Mouse (Mus musculus): ENCODE measurements around the gene Tfdp1. TPM values are rescaled to one million over a fixed set of nuclear protein-coding genes. Genes with fewer than 3 reads are reported as not detected.

Tfdp1 gene
- total RNA-seq (2012; rRNA removed) (214 and 256 TPM in 2 replicates), polyA plus RNA-seq (2012; ENCODE audit: insufficient read depth in 1 of 2, insufficient read length in 2 of 2, low read depth in 1 of 2, low replicate concordance in 2 of 2, missing spikeins in 1 of 2) (100 to 1,000 TPM; 143 to 331 TPM)

- DNase-seq (ENCODE audit: low read depth, low spot score), result peak; percentile 94
- Histone ChIP-seq H3K4me1 (ENCODE audit: control insufficient read depth in 1 of 2, insufficient read depth in 2 of 2, low read length in 2 of 2) (peaks cover 6 to 42% of the 10 kb centered on the region in 2 experiments), H3K27ac (ENCODE audit: control insufficient read depth, low read depth, low read length) (peak within 1 kb of the TSS; percentile 76), H3K9ac (ENCODE audit: control insufficient read depth, low read depth, low read length, poor library complexity, severe bottlenecking) (peak within 1 kb of the TSS; percentile 96), H3K4me3 (ENCODE audit: control insufficient read depth in 1 of 2, insufficient read depth in 1 of 2, low read depth in 2 of 2, low read length in 2 of 2) (peak within 1 kb of the TSS; percentile 80 to 93), H3K36me3 (ENCODE audit: control insufficient read depth in 1 of 2, insufficient read depth in 2 of 2, low read length in 2 of 2) (peaks cover 9 to 43% of the 10 kb centered on the region in 2 experiments), H3K9me3 (replicated peaks; ENCODE audit: insufficient read depth, low read length) (no peaks in the 10 kb centered on the region), H3K27me3 (ENCODE audit: control insufficient read depth in 1 of 2, insufficient read depth in 2 of 2, low read length in 2 of 2) (no peaks in the 10 kb centered on the region), H3K79me2 (ENCODE audit: control insufficient read depth, insufficient read depth, low read length, poor library complexity) (peaks cover 45% of the 10 kb centered on the region)
- TF ChIP-seq USF1 (IDR thresholded peaks at IDR 0.05; ENCODE audit: low read depth, low read length), result peak; percentile 79
- peak; percentile 56 for TF ChIP-seq NELFE (IDR thresholded peaks at IDR 0.05; ENCODE audit: low read depth, low read length)
- TF ChIP-seq POLR2A (IDR thresholded peaks at IDR 0.05; ENCODE audit: control insufficient read depth in 1 of 2, insufficient read depth in 1 of 2, low read depth in 1 of 2, low read length in 2 of 2, poor library complexity in 1 of 2), result peak; percentile 79 to 83; a peak in 3 of 4 replicates
- TF ChIP-seq HCFC1 (IDR thresholded peaks at IDR 0.05; ENCODE audit: low read depth, low read length), result peak; percentile 48; the same call in 1 of the 2 replicates
- no peak for TF ChIP-seq MYB (IDR thresholded peaks at IDR 0.05; ENCODE audit: low read depth, low read length)
- TF ChIP-seq MXI1 (IDR thresholded peaks at IDR 0.05; ENCODE audit: low read depth, low read length), result peak; percentile 95
- no peak for TF ChIP-seq ELF1 (IDR thresholded peaks at IDR 0.05; ENCODE audit: low read depth, low read length)
- TF ChIP-seq POLR2AphosphoS2 (IDR thresholded peaks at IDR 0.05; ENCODE audit: low read length), result peak; percentile 43; the same call in 1 of the 2 replicates
- TF ChIP-seq MYC (IDR thresholded peaks at IDR 0.05; ENCODE audit: low read depth, low read length), result peak; percentile 99
- 0 out of 4 replicates have a peak, but pooled peaks of 1 of the 2 experiments have one; percentile 6 for TF ChIP-seq EP300 (IDR thresholded peaks at IDR 0.05; ENCODE audit: low read depth in 1 of 2, low read length in 2 of 2)
- peak; percentile 50; the same call in 1 of the 2 replicates for TF ChIP-seq SIN3A (IDR thresholded peaks at IDR 0.05; ENCODE audit: low read length)
- peak; percentile 85 for TF ChIP-seq NRF1 (IDR thresholded peaks at IDR 0.05; ENCODE audit: insufficient read depth, low read depth, low read length, poor library complexity, severe bottlenecking)
- TF ChIP-seq TBP (IDR thresholded peaks at IDR 0.05; ENCODE audit: low read depth, low read length), result 0 out of 2 replicates have a peak, but pooled peaks have one; percentile 40
- TF ChIP-seq RCOR1 (IDR thresholded peaks at IDR 0.05; ENCODE audit: low read depth, low read length), result no peak
- no peak for TF ChIP-seq USF2 (IDR thresholded peaks at IDR 0.05; ENCODE audit: borderline replicate concordance in 1 of 2, insufficient read depth in 1 of 2, low read depth in 1 of 2, low read length in 2 of 2)
- TF ChIP-seq E2F4 (IDR thresholded peaks at IDR 0.05; ENCODE audit: borderline replicate concordance, low read depth, low read length), result peak; percentile 94; the same call in 1 of the 2 replicates
- no peak for TF ChIP-seq MAFK (IDR thresholded peaks at IDR 0.05; ENCODE audit: borderline replicate concordance, low read depth, low read length)
- peak; percentile 81; the same call in 1 of the 2 replicates for TF ChIP-seq POLR2AphosphoS5 (IDR thresholded peaks at IDR 0.05; ENCODE audit: borderline replicate concordance, low read depth, low read length)
- peak; percentile 98 for TF ChIP-seq MAX (IDR thresholded peaks at IDR 0.05; ENCODE audit: low read length)
Measured at GRCm38 (mm10) chr8:13338255-13338860, at the start of gene Tfdp1. Gene Tfdp1, plus strand, starts transcription at chr8:13338751.
